Mouse (Mus musculus): Measurements from ENCODE around the gene Kalrn.
A peak's percentile ranks its signal among the peaks of the same experiment; 100 is the strongest.

The Kalrn gene

GRCm38 (mm10) chr16:34157386-34158135 is 415.8 kb downstream of the Kalrn start:
- no peak for DNase-seq

GRCm38 (mm10) chr16:34155696-34156095 is 417.6 kb downstream of the Kalrn start:
- DNase-seq, result no peak

- DNase-seq, result no peak
Observed at GRCm38 (mm10) chr16:34154903-34155302, 418.4 kb downstream of the Kalrn start.

- DNase-seq, result no peak
Observed at GRCm38 (mm10) chr16:34151528-34152071, 421.7 kb downstream of the Kalrn start.

- DNase-seq, result no peak
Observed at GRCm38 (mm10) chr16:34141670-34142069, 431.7 kb downstream of the Kalrn start.

GRCm38 (mm10) chr16:34135074-34135473 is 438.3 kb downstream of the Kalrn start:
- no peak for DNase-seq

GRCm38 (mm10) chr16:34134628-34135027 is 438.7 kb downstream of the Kalrn start:
- no peak for DNase-seq

GRCm38 (mm10) chr16:34125595-34125994 is 447.7 kb downstream of the Kalrn start:
- DNase-seq, result peak; percentile 54

GRCm38 (mm10) chr16:34122486-34122885 is 450.8 kb downstream of the Kalrn start:
- no peak for DNase-seq

- DNase-seq, result no peak
Observed at GRCm38 (mm10) chr16:34121288-34121687, 452.0 kb downstream of the Kalrn start.

GRCm38 (mm10) chr16:34120801-34121201 is 452.5 kb downstream of the Kalrn start:
- DNase-seq, result no peak

GRCm38 (mm10) chr16:34119844-34120243 is 453.5 kb downstream of the Kalrn start:
- DNase-seq, result no peak

GRCm38 (mm10) chr16:34119370-34119769 is 454.0 kb downstream of the Kalrn start:
- DNase-seq, result no peak

GRCm38 (mm10) chr16:34114665-34115064 is 458.7 kb downstream of the Kalrn start:
- peak; percentile 57 for DNase-seq

GRCm38 (mm10) chr16:34113150-34113549 is 460.2 kb downstream of the Kalrn start:
- no peak for DNase-seq

GRCm38 (mm10) chr16:34112490-34112889 is 460.8 kb downstream of the Kalrn start:
- no peak for DNase-seq

- DNase-seq, result no peak
Observed at GRCm38 (mm10) chr16:34110840-34111625, 462.3 kb downstream of the Kalrn start.

GRCm38 (mm10) chr16:34104427-34104826 is 468.9 kb downstream of the Kalrn start:
- no peak for DNase-seq

- DNase-seq, result peak; percentile 37
Observed at GRCm38 (mm10) chr16:34102742-34103141, 470.6 kb downstream of the Kalrn start.

GRCm38 (mm10) chr16:34099795-34100194 is 473.5 kb downstream of the Kalrn start:
- DNase-seq, result no peak

GRCm38 (mm10) chr16:34095548-34096141 is 477.7 kb downstream of the Kalrn start:
- no peak for DNase-seq

GRCm38 (mm10) chr16:34095093-34095465 is 478.3 kb downstream of the Kalrn start:
- DNase-seq, result no peak

GRCm38 (mm10) chr16:34094446-34095092 is 478.8 kb downstream of the Kalrn start:
- DNase-seq, result peak; percentile 11

Data from cerebellum, adult 9-11 months (tissue).